Mouse (Mus musculus): ENCODE data around the gene Zbtb45.

- TF ChIP-seq CTCF (IDR thresholded peaks at IDR 0.05; ENCODE audit: extremely low read depth, insufficient read length, insufficient replicate concordance, low read depth, low read length) (no peak), POLR2A (IDR thresholded peaks at IDR 0.05; ENCODE audit: low read depth, low read length) (no peak)
These were observed 19.2 kb upstream of the Zbtb45 start for GRCm38 (mm10) chr7:13028986-13029385.

All from small intestine, adult 2 months (tissue).